12 mouse cellular contexts compared by ENCODE assay signal in genomic region chr2:5706618-5707017, GRCm38 (mm10). TPM values are rescaled to one million over a fixed set of nuclear protein-coding genes. Genes with fewer than 3 reads are reported as not detected.
DNase-seq lines count a peak whose midpoint lies in the region; ATAC-seq and TF ChIP-seq lines count a peak whose summit lies in the region.
"Had no signal": no experiment of that assay in that cellular context is flagged by ENCODE, and none has a peak within 500 bp of the region (broad histone marks: within the 10 kb centered on the region; RNA-seq: fewer than 3 reads in every experiment).

No protein-coding gene starts in this region.

- no peak overlapping the region for H3K4me3 ChIP-seq in kidney, adult 2 months (ENCODE audit: insufficient read depth, low read depth, low read length)
- H3K4me3 ChIP-seq in hindbrain, embryonic 10.5 days: no peak overlapping the region
- H3K4me3 ChIP-seq: erythroblast, embryonic 14.5 days; kidney, embryonic 15.5 days; limb, embryonic 10.5 days had no signal

- H3K9me3 ChIP-seq in hindbrain, embryonic 10.5 days: no peaks in the 10 kb centered on the region
- H3K9me3 ChIP-seq: kidney, embryonic 15.5 days; limb, embryonic 10.5 days had no signal

- WGBS in kidney, adult 2 months: 70% methylated on average over 4 of the region's 4 CpGs
- 87% methylated on average over 4 of the region's 4 CpGs for WGBS in hindbrain, embryonic 10.5 days

- no peak overlapping the region for H3K27ac ChIP-seq in kidney, adult 2 months (ENCODE audit: insufficient read depth, low read depth, low read length)
- H3K27ac ChIP-seq in hindbrain, embryonic 10.5 days: no peak overlapping the region
- H3K27ac ChIP-seq: kidney, embryonic 15.5 days; limb, embryonic 10.5 days had no signal

- no peaks in the 10 kb centered on the region for H3K27me3 ChIP-seq in kidney, adult 2 months (replicated peaks; ENCODE audit: control insufficient read depth, insufficient read depth, low read length)
- peaks cover 11% of the 10 kb centered on the region for H3K27me3 ChIP-seq in hindbrain, embryonic 10.5 days (ENCODE audit: insufficient read depth, poor library complexity, severe bottlenecking)

- H3K36me3 ChIP-seq in kidney, adult 2 months (ENCODE audit: control insufficient read depth, insufficient read depth, low read length): no peaks in the 10 kb centered on the region
- no peaks in the 10 kb centered on the region for H3K36me3 ChIP-seq in hindbrain, embryonic 10.5 days
- H3K36me3 ChIP-seq: kidney, embryonic 15.5 days; limb, embryonic 10.5 days had no signal

- TF ChIP-seq POLR2A in kidney, adult 2 months (IDR thresholded peaks at IDR 0.05; ENCODE audit: low read depth, low read length): no peak

- no peak for TF ChIP-seq CTCF in kidney, adult 2 months (conservative IDR thresholded peaks at IDR 0.05; ENCODE audit: insufficient read depth, insufficient read length, low read depth, low read length)

- peak; percentile 4 for DNase-seq in kidney, adult 2 months
- no peak for DNase-seq in kidney, adult 11 months
- DNase-seq in CD4-positive helper T cell, adult 2 months (ENCODE audit: low read depth, low spot score): peak; percentile 52
- DNase-seq in cerebellum, adult 18-20 months: peak; percentile 59 to 66
- no peak for DNase-seq in hindbrain, embryonic 10.5 days (ENCODE audit: low spot score)
- DNase-seq in left cerebral cortex, adult 18-20 months (ENCODE audit: low spot score in 2 of 2): no peak
- DNase-seq in urinary bladder, adult 2 months (ENCODE audit: low spot score): no peak
- DNase-seq: gastrocnemius, postnatal 14 days had no signal

- H3K4me1 ChIP-seq in kidney, adult 2 months (ENCODE audit: control insufficient read depth, insufficient read depth, low read length): no peaks in the 10 kb centered on the region
- H3K4me1 ChIP-seq in hindbrain, embryonic 10.5 days (replicated peaks): no peaks in the 10 kb centered on the region
- H3K4me1 ChIP-seq: kidney, embryonic 15.5 days; limb, embryonic 10.5 days had no signal

- peak; percentile 9; the same call in 1 of the 2 replicates for ATAC-seq in neutrophil, adult 5-6 weeks (ENCODE audit: extremely low read depth, insufficient number of reproducible peaks, low FRiP score, poor library complexity, severe bottlenecking)

RNA-seq across cellular contexts. Expression of gene Camk1d, which starts 7.7 kb away (rescaled TPM):
- polyA plus RNA-seq in kidney, adult 2 months (2012; rRNA removed): 0.80 and 1.0 TPM in 2 replicates
- 35.4 and 41.3 TPM in 2 replicates for total RNA-seq in neutrophil, adult 5-6 weeks (2017)
- polyA plus RNA-seq in hindbrain, embryonic 10.5 days (2016; fragmentation: Nextera tagmentation; extraction: Ambion mirVana): 1.3 and 1.8 TPM in 2 replicates
- 100 to 1,000 TPM; 118 to 141 TPM for total RNA-seq in left cerebral cortex, adult 18-20 months (2021)
- polyA plus RNA-seq in urinary bladder, adult 2 months (2012; rRNA removed): 6.2 and 7.0 TPM in 2 replicates

Comparison
In these comparisons a context has a peak if more than half of its experiments do, and no peak if none do; other contexts are left out.
1. DNase-seq: peak in kidney, adult 2 months (single experiment), CD4-positive helper T cell, adult 2 months (single experiment) and cerebellum, adult 18-20 months (2 of 2); none in kidney, adult 11 months (single experiment), hindbrain, embryonic 10.5 days (single experiment), left cerebral cortex, adult 18-20 months (0 of 2) and urinary bladder, adult 2 months (single experiment).